Mouse (Mus musculus): ENCODE measurements around the gene Tmem89. TPM values are rescaled to one million over a fixed set of nuclear protein-coding genes. Genes with fewer than 3 reads are reported as not detected.
A peak's percentile ranks its signal among the peaks of the same experiment; 100 is the strongest.

The Tmem89 gene
- polyA plus RNA-seq (2015; fragmentation: Nextera tagmentation; extraction: Ambion mirVana), result not detected in 2 replicates

- WGBS, result 53% methylated on average over 6 of the region's 6 CpGs
- Histone ChIP-seq H3K27me3 (no peaks in the 10 kb centered on the region), H3K9me3 (no peaks in the 10 kb centered on the region), H3K27ac (replicated peaks) (0 out of 2 replicates have a peak within 1 kb of the TSS, but pooled peaks have one; percentile 13), H3K4me1 (replicated peaks) (peaks cover 13% of the 10 kb centered on the region), H3K36me3 (no peaks in the 10 kb centered on the region), H3K4me3 (no peak within 1 kb of the TSS), H3K9ac (no peak within 1 kb of the TSS), H3K4me2 (no peak within 1 kb of the TSS)
- ATAC-seq (ENCODE audit: low read depth), result peak; percentile 92
Observed at GRCm38 (mm10) chr9:108914491-108914890, at the start of gene Tmem89. Tmem89 (plus strand) TSS chr9:108914619.

DNA sequence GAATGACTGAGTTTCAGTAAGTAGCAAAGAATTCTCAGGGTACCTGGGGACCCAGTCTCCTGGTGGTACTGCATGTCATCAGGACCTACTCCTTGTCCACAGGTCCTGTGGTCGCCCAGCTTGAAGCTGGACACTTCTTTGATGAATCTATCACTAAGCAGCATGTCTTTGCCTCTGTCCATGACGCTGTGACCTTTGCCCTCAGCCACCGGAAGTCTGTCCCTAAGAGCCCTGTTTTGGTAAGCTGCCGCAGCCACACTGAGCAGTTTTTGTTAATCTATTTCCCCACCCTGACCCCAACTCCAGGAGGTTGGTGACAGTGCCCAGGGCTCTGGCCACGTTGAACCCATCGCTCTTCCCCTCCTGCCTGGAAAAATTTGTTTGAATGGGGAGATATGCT, 2.1 kb upstream of the Tmem89 start:
- Histone ChIP-seq H3K4me1 (replicated peaks) (peaks cover 13% of the 10 kb centered on the region), H3K4me2 (no peak overlapping the region), H3K27me3 (no peaks in the 10 kb centered on the region), H3K9ac (no peak overlapping the region), H3K4me3 (no peak overlapping the region), H3K9me3 (no peaks in the 10 kb centered on the region), H3K27ac (replicated peaks) (no peak overlapping the region), H3K36me3 (no peaks in the 10 kb centered on the region)
- no peak for ATAC-seq (ENCODE audit: low read depth)
- WGBS, result 74% methylated on average over 6 of the region's 6 CpGs

DNA sequence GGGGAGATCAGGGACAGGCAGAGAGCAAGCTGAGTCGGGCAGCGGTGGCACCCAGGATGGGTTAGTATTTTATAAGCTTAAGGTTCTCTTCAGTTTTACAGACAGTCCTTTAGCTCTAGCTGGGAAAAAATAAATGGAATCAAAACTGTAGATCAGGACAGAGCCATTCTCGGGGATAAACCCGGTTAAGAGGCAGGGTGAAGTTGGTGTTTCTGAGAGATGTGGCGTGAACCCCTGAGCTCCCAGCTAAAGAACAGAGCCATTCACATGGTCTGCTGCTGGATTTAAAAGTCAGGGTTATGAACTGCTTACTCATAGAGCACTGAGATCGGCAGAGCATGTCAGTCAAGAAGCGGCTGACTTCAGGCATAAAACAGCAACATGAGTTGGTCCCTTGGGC, 1.3 kb upstream of the Tmem89 start:
- Histone ChIP-seq H3K27me3 (no peaks in the 10 kb centered on the region), H3K9ac (no peak overlapping the region), H3K36me3 (no peaks in the 10 kb centered on the region), H3K9me3 (no peaks in the 10 kb centered on the region), H3K4me2 (no peak overlapping the region), H3K27ac (replicated peaks) (no peak overlapping the region), H3K4me3 (no peak overlapping the region), H3K4me1 (replicated peaks) (peaks cover 13% of the 10 kb centered on the region)
- ATAC-seq (ENCODE audit: low read depth), result no peak
- 89% methylated on average over 7 of the region's 7 CpGs for WGBS

DNA sequence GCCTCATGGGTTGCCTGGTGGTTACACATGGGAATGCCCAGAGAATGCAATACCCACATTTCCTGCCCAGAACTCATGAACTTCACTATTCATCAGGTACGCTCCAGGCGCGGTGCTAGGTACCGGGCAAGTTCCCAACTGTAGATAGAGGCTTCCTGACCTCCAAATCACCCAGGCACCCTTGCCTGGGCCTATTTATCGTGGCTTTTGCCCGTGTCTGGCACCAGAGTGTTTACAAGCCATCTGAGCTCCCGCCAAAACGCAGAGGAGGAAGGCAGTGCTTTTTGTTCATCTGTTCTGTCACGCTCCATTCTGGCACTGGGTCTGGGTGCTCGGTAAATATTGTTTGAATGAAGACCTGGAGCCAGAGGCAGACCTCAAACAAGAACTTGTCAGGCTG, 798 bp upstream of the Tmem89 start:
- no peaks in the 10 kb centered on the region for H3K9me3 ChIP-seq
- H3K36me3 ChIP-seq, result no peaks in the 10 kb centered on the region
- WGBS, result 74% methylated on average over 10 of the region's 10 CpGs
- 0 out of 2 replicates have a peak overlapping the region, but pooled peaks have one; percentile 13 for H3K27ac ChIP-seq (replicated peaks)
- no peak overlapping the region for H3K4me2 ChIP-seq
- no peak for ATAC-seq (ENCODE audit: low read depth)
- H3K4me3 ChIP-seq, result no peak overlapping the region
- H3K4me1 ChIP-seq (replicated peaks), result peaks cover 13% of the 10 kb centered on the region
- H3K27me3 ChIP-seq, result no peaks in the 10 kb centered on the region
- no peak overlapping the region for H3K9ac ChIP-seq

DNA sequence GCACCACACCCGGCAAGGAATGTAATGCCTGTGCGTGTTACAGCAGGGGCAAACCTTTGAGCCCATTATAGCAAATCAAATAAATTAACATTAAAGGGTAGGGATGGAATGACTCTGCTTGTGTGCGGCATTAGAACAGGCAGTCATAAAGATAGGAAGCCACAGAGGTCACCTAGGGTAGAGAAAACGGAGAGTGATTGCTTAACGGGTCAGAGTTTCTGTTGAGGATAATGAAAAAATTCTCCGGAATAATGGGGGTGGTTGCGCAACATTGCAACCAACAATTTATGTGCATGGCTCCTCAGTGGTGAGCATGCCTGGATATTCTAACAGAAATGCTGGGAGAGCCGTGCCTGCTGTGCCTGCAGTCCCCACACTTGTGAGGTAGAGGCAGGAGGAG, 11.5 kb downstream of the Tmem89 start:
- H3K36me3 ChIP-seq, result no peaks in the 10 kb centered on the region
- 70% methylated on average over 8 of the region's 8 CpGs for WGBS
- no peaks in the 10 kb centered on the region for H3K9me3 ChIP-seq
- H3K4me3 ChIP-seq, result no peak overlapping the region
- H3K9ac ChIP-seq, result no peak overlapping the region
- no peak overlapping the region for H3K27ac ChIP-seq (replicated peaks)
- H3K4me1 ChIP-seq (replicated peaks), result no peaks in the 10 kb centered on the region
- no peak overlapping the region for H3K4me2 ChIP-seq
- no peak for ATAC-seq (ENCODE audit: low read depth)
- no peaks in the 10 kb centered on the region; the same call in 1 of the 2 replicates for H3K27me3 ChIP-seq

GRCm38 (mm10) chr9:108928424-108928823, 14.0 kb downstream of the Tmem89 start:
- Histone ChIP-seq H3K9me3 (no peaks in the 10 kb centered on the region), H3K9ac (no peak overlapping the region), H3K4me3 (no peak overlapping the region), H3K4me1 (replicated peaks) (no peaks in the 10 kb centered on the region), H3K27ac (replicated peaks) (no peak overlapping the region), H3K27me3 (no peaks in the 10 kb centered on the region; the same call in 1 of the 2 replicates), H3K4me2 (no peak overlapping the region), H3K36me3 (no peaks in the 10 kb centered on the region)
- ATAC-seq (ENCODE audit: low read depth), result no peak
- WGBS, result 87% methylated on average over 3 of the region's 3 CpGs

GRCm38 (mm10) chr9:108935991-108936390, 21.6 kb downstream of the Tmem89 start:
- ATAC-seq (ENCODE audit: low read depth), result 0 out of 2 replicates have a peak, but pooled peaks have one; percentile 4
- H3K9ac ChIP-seq, result no peak overlapping the region
- peaks cover 11% of the 10 kb centered on the region for H3K4me1 ChIP-seq (replicated peaks)
- peak overlapping the region; percentile 32; the same call in 1 of the 2 replicates for H3K4me2 ChIP-seq
- no peaks in the 10 kb centered on the region for H3K27me3 ChIP-seq
- H3K4me3 ChIP-seq, result peak overlapping the region; percentile 90
- H3K27ac ChIP-seq (replicated peaks), result no peak overlapping the region
- 20% methylated on average over 3 of the region's 3 CpGs for WGBS
- H3K9me3 ChIP-seq, result no peaks in the 10 kb centered on the region
- peaks cover 29% of the 10 kb centered on the region for H3K36me3 ChIP-seq

GRCm38 (mm10) chr9:108936418-108937364, 22.3 kb downstream of the Tmem89 start, which contains the start of gene Uqcrc1:
Uqcrc1 (plus strand) TSS chr9:108936633.
- Histone ChIP-seq H3K27ac (replicated peaks) (peak within 1 kb of the TSS; percentile 63), H3K4me3 (peak within 1 kb of the TSS; percentile 90), H3K9me3 (no peaks in the 10 kb centered on the region), H3K9ac (peak within 1 kb of the TSS; percentile 91), H3K4me1 (replicated peaks) (peaks cover 11% of the 10 kb centered on the region), H3K27me3 (no peaks in the 10 kb centered on the region), H3K36me3 (peaks cover 36% of the 10 kb centered on the region), H3K4me2 (peak within 1 kb of the TSS; percentile 81)
- WGBS, result 2% methylated on average over 57 of the region's 58 CpGs
- peak; percentile 90 for ATAC-seq (ENCODE audit: low read depth)

DNA sequence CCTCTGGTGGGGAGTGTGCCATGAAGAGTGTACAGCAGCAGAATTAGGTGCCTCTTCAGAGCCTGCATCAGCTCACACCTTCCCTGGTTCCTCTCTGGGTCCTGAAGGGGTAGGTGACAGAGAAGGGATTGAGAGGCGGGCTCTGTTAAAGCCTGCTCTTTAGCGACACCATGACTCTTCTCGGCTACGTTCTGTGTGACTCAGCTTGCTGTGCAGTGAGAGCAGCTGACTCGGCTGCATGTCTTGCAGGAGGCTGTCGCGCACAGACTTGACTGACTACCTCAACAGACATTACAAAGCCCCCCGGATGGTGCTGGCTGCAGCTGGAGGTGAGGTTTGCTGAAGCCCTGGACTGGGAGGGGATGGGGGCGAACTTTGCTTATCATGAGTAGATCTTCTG, 30.7 kb downstream of the Tmem89 start:
- H3K27me3 ChIP-seq, result no peaks in the 10 kb centered on the region
- WGBS, result 88% methylated on average over 9 of the region's 9 CpGs
- no peak overlapping the region for H3K9ac ChIP-seq
- no peak for ATAC-seq (ENCODE audit: low read depth)
- H3K4me2 ChIP-seq, result no peak overlapping the region
- H3K9me3 ChIP-seq, result no peaks in the 10 kb centered on the region
- peaks cover 95% of the 10 kb centered on the region for H3K36me3 ChIP-seq
- no peak overlapping the region for H3K4me3 ChIP-seq
- 0 out of 2 replicates have a peak, but pooled peaks cover 3% of the 10 kb centered on the region for H3K4me1 ChIP-seq (replicated peaks)
- H3K27ac ChIP-seq (replicated peaks), result no peak overlapping the region

DNA sequence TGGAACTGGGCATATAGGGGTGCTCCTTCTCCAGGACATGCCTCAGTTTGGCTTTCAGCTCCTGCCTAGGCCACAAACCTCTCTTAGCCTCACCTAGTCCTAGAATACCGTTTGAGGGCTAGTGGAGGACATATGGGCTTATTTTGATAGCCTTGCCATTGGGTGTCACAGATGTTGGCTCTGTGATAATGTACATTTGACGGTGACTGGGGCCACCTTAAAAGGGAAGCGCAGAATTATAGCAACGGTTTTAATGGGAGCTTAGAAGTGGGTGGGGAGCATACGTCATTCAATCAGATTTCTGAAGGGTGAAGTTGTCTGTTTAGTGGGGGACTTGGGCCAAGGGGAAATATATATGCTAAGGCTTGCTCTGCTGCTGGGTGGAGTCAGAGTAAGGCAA, 31.2 kb downstream of the Tmem89 start:
- 92% methylated on average over 5 of the region's 5 CpGs for WGBS
- no peaks in the 10 kb centered on the region for H3K27me3 ChIP-seq
- peaks cover 95% of the 10 kb centered on the region for H3K36me3 ChIP-seq
- no peak overlapping the region for H3K4me3 ChIP-seq
- H3K9me3 ChIP-seq, result no peaks in the 10 kb centered on the region
- ATAC-seq (ENCODE audit: low read depth), result no peak
- no peak overlapping the region for H3K9ac ChIP-seq
- H3K27ac ChIP-seq (replicated peaks), result no peak overlapping the region
- H3K4me2 ChIP-seq, result no peak overlapping the region
- 0 out of 2 replicates have a peak, but pooled peaks cover 3% of the 10 kb centered on the region for H3K4me1 ChIP-seq (replicated peaks)

DNA sequence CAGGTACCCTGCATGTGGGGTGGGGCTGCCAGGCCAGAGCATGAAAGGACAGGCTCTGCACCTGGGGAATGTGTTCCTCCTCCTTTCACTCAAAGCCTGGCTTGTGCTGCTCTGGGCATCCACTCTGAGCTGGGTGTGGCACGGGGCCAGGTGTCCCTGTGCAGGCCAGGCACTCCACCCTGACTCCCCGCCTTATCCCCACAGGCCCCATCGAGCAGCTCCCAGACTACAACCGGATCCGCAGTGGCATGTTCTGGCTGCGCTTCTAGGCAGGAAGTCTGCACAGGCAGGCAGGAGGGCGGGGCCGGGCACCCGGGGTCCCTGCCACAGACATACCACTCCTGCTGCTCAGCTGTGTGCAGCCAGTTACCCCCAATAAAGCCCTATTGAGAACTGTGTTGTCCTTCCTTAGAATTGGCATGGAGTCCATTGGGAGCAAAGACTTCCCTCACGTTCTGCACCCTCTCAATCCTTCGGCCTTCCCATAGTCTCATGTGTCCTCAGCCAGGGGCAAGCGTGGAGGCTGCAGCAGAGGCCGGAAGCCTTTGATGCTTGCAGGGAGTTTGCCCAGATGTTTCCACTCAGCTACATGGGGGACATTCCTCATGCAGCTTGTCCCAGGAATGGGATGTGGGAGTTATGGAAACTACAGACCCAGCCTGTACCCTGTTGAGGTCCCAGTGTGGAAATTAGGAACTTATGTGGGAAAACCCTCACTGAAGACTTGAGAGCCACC, 35.0 kb downstream of the Tmem89 start:
- ATAC-seq (ENCODE audit: low read depth), result no peak
- Histone ChIP-seq H3K9ac (no peak overlapping the region), H3K27me3 (peaks cover 26% of the 10 kb centered on the region), H3K27ac (replicated peaks) (peak overlapping the region; percentile 9; the same call in 1 of the 2 replicates), H3K4me3 (no peak overlapping the region), H3K9me3 (no peaks in the 10 kb centered on the region), H3K4me1 (replicated peaks) (peaks cover 3% of the 10 kb centered on the region; the same call in 1 of the 2 replicates), H3K4me2 (no peak overlapping the region), H3K36me3 (peaks cover 68% of the 10 kb centered on the region)
- 88% methylated on average over 13 of the region's 13 CpGs for WGBS

Measured in neural tube, embryonic 13.5 days (tissue).